Mouse (Mus musculus): Measurements from ENCODE around the gene Tctex1d1. TPM values are rescaled to one million over a fixed set of nuclear protein-coding genes. Genes with fewer than 3 reads are reported as not detected.

Gene Tctex1d1
- not detected in 2 replicates for polyA plus RNA-seq (2015; fragmentation: Nextera tagmentation; extraction: Ambion mirVana)

DNA sequence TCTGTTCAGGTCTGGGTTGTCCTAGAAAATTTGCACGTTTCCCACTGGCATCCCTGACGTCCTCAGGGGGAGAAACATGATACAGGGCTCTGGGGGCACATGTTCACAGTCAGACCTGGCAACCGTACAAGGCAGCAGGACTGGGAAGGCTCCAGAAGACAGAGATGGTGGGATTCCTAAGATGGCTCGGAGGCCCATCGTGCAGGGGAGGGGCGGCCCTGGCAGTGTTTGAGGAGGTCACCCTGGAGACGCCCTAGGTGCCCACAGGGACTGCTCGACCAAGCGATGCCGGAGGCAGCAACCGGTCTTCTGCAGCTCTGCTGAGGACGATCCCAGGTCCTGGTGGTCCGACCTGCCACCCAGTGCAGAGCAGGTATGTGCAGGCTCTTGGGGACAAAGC, at the start of gene Tctex1d1:
Gene Tctex1d1, plus strand, starts transcription at position 167 of the 400 bp plus-strand sequence.
- no peak for ATAC-seq
- H3K4me3 ChIP-seq (ENCODE audit: low read depth, low read length): peak within 1 kb of the TSS; percentile 24
- TF ChIP-seq CTCF (IDR thresholded peaks at IDR 0.05; ENCODE audit: low read depth) (no peak), EP300 (IDR thresholded peaks at IDR 0.05; ENCODE audit: low read depth) (no peak)
- no peaks in the 10 kb centered on the region for H3K27me3 ChIP-seq (ENCODE audit: insufficient read depth, low read length)
- H3K4me2 ChIP-seq (ENCODE audit: low read depth, low read length): peak within 1 kb of the TSS; percentile 57
- H3K4me1 ChIP-seq (ENCODE audit: insufficient read depth): peaks cover 5% of the 10 kb centered on the region
- no peak for DNase-seq
- no peak within 1 kb of the TSS for H3K27ac ChIP-seq (ENCODE audit: low read depth)
- H3K9me3 ChIP-seq (ENCODE audit: low read length): peaks cover 4% of the 10 kb centered on the region; the same call in 1 of the 2 replicates
- H3K9ac ChIP-seq (replicated peaks): no peak within 1 kb of the TSS
- no peaks in the 10 kb centered on the region for H3K36me3 ChIP-seq (replicated peaks; ENCODE audit: insufficient read depth, low read length)
- WGBS (ENCODE audit: insufficient replicate concordance): 3% methylated on average over 13 of the region's 13 CpGs

GRCm38 (mm10) chr4:102929491-102929890, 48.9 kb upstream of the Tctex1d1 start:
- TF ChIP-seq CTCF (IDR thresholded peaks at IDR 0.05; ENCODE audit: low read depth) (no peak), EP300 (IDR thresholded peaks at IDR 0.05; ENCODE audit: low read depth) (no peak)
- Histone ChIP-seq H3K36me3 (replicated peaks; ENCODE audit: insufficient read depth, low read length) (no peaks in the 10 kb centered on the region), H3K9ac (replicated peaks) (no peak overlapping the region), H3K4me3 (ENCODE audit: low read depth, low read length) (no peak overlapping the region), H3K27me3 (ENCODE audit: insufficient read depth, low read length) (no peaks in the 10 kb centered on the region), H3K9me3 (ENCODE audit: low read length) (no peaks in the 10 kb centered on the region), H3K4me1 (ENCODE audit: insufficient read depth) (no peaks in the 10 kb centered on the region), H3K4me2 (ENCODE audit: low read depth, low read length) (no peak overlapping the region), H3K27ac (ENCODE audit: low read depth) (no peak overlapping the region)
- 69% methylated on average over 3 of the region's 4 CpGs for WGBS (ENCODE audit: insufficient replicate concordance)
- DNase-seq (no peak), ATAC-seq (no peak)

DNA sequence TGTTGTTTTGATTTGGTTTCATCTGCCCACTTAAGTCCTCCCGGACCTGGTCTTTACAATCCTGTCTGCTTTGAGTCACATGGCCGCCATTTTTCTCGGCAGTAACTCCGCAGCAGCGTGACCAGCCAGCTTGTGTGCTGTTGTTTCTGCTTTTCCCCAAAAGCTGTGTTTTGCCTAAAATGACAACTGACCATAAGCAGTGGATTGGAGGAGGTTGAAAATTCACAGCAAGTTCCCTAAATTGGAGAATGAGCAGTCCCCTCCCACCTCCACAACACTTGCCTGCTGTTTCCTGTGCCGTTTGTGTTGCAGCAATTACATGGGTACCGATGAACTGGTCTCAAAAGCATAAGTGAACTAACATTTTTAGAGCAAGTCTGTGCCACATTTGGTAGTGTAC, 47.7 kb upstream of the Tctex1d1 start:
- no peak overlapping the region for H3K4me3 ChIP-seq (ENCODE audit: low read depth, low read length)

GRCm38 (mm10) chr4:102940266-102940665, 38.1 kb upstream of the Tctex1d1 start:
- no peak for TF ChIP-seq CTCF (IDR thresholded peaks at IDR 0.05; ENCODE audit: low read depth)
- no peak for TF ChIP-seq EP300 (IDR thresholded peaks at IDR 0.05; ENCODE audit: low read depth)
- WGBS (ENCODE audit: insufficient replicate concordance): 66% methylated on average over 3 of the region's 3 CpGs
- H3K9ac ChIP-seq (replicated peaks): no peak overlapping the region
- H3K27me3 ChIP-seq (ENCODE audit: insufficient read depth, low read length): no peaks in the 10 kb centered on the region
- no peak for ATAC-seq
- H3K36me3 ChIP-seq (replicated peaks; ENCODE audit: insufficient read depth, low read length): no peaks in the 10 kb centered on the region
- H3K4me3 ChIP-seq (ENCODE audit: low read depth, low read length): no peak overlapping the region
- DNase-seq: no peak
- no peaks in the 10 kb centered on the region for H3K9me3 ChIP-seq (ENCODE audit: low read length)
- no peaks in the 10 kb centered on the region for H3K4me1 ChIP-seq (ENCODE audit: insufficient read depth)
- H3K27ac ChIP-seq (ENCODE audit: low read depth): no peak overlapping the region
- H3K4me2 ChIP-seq (ENCODE audit: low read depth, low read length): no peak overlapping the region

More for the DNA sequence above, 47.7 kb upstream of the Tctex1d1 start:
- no peak for ATAC-seq
- H3K27ac ChIP-seq (ENCODE audit: low read depth): no peak overlapping the region
- no peaks in the 10 kb centered on the region for H3K27me3 ChIP-seq (ENCODE audit: insufficient read depth, low read length)
- no peaks in the 10 kb centered on the region for H3K9me3 ChIP-seq (ENCODE audit: low read length)
- whole genome bisulfite sequencing (ENCODE audit: insufficient replicate concordance): 35% methylated on average over 7 of the region's 7 CpGs
- no peaks in the 10 kb centered on the region for H3K36me3 ChIP-seq (replicated peaks; ENCODE audit: insufficient read depth, low read length)
- no peak for DNase-seq
- no peak for TF ChIP-seq CTCF (IDR thresholded peaks at IDR 0.05; ENCODE audit: low read depth)
- no peak for TF ChIP-seq EP300 (IDR thresholded peaks at IDR 0.05; ENCODE audit: low read depth)
- no peaks in the 10 kb centered on the region for H3K4me1 ChIP-seq (ENCODE audit: insufficient read depth)
- no peak overlapping the region for H3K9ac ChIP-seq (replicated peaks)
- H3K4me2 ChIP-seq (ENCODE audit: low read depth, low read length): 0 out of 2 replicates have a peak overlapping the region, but pooled peaks have one; percentile 6

GRCm38 (mm10) chr4:102940738-102941137, 37.7 kb upstream of the Tctex1d1 start:
- Histone ChIP-seq H3K4me2 (ENCODE audit: low read depth, low read length) (no peak overlapping the region), H3K4me3 (ENCODE audit: low read depth, low read length) (no peak overlapping the region), H3K36me3 (replicated peaks; ENCODE audit: insufficient read depth, low read length) (no peaks in the 10 kb centered on the region), H3K9ac (replicated peaks) (no peak overlapping the region), H3K27ac (ENCODE audit: low read depth) (no peak overlapping the region), H3K27me3 (ENCODE audit: insufficient read depth, low read length) (no peaks in the 10 kb centered on the region), H3K9me3 (ENCODE audit: low read length) (no peaks in the 10 kb centered on the region), H3K4me1 (ENCODE audit: insufficient read depth) (no peaks in the 10 kb centered on the region)
- TF ChIP-seq CTCF (IDR thresholded peaks at IDR 0.05; ENCODE audit: low read depth): no peak
- TF ChIP-seq EP300 (IDR thresholded peaks at IDR 0.05; ENCODE audit: low read depth): no peak
- ATAC-seq (no peak), DNase-seq (no peak)
- WGBS (ENCODE audit: insufficient replicate concordance): 71% methylated on average over 4 of the region's 4 CpGs

DNA sequence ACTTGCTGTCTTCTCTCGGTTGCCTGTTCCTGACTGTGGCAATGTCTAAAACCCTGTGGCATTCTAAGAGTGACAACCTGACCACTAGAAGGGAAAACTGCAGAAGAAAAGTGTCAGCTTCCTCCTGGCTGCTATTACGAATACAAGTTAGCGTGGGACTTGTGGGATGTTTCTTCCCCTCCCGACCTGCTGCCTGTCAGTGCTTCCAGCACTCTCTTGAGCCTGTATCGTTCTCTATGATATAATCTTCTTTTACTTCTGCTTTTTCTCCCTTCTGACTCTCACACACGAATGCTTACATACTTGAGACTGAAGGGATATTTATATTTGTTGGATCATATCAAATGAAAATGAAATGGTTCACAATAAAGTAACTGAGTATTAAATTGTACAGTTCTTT, 34.1 kb upstream of the Tctex1d1 start:
- DNase-seq: no peak
- H3K27ac ChIP-seq (ENCODE audit: low read depth): no peak overlapping the region
- WGBS (ENCODE audit: insufficient replicate concordance): 32% methylated on average over 6 of the region's 6 CpGs
- no peaks in the 10 kb centered on the region for H3K36me3 ChIP-seq (replicated peaks; ENCODE audit: insufficient read depth, low read length)
- H3K9me3 ChIP-seq (ENCODE audit: low read length): no peaks in the 10 kb centered on the region
- H3K9ac ChIP-seq (replicated peaks): no peak overlapping the region
- TF ChIP-seq EP300 (IDR thresholded peaks at IDR 0.05; ENCODE audit: low read depth) (no peak), CTCF (IDR thresholded peaks at IDR 0.05; ENCODE audit: low read depth) (no peak)
- no peaks in the 10 kb centered on the region for H3K4me1 ChIP-seq (ENCODE audit: insufficient read depth)
- ATAC-seq: no peak
- no peak overlapping the region for H3K4me3 ChIP-seq (ENCODE audit: low read depth, low read length)
- no peaks in the 10 kb centered on the region for H3K27me3 ChIP-seq (ENCODE audit: insufficient read depth, low read length)
- no peak overlapping the region for H3K4me2 ChIP-seq (ENCODE audit: low read depth, low read length)

DNA sequence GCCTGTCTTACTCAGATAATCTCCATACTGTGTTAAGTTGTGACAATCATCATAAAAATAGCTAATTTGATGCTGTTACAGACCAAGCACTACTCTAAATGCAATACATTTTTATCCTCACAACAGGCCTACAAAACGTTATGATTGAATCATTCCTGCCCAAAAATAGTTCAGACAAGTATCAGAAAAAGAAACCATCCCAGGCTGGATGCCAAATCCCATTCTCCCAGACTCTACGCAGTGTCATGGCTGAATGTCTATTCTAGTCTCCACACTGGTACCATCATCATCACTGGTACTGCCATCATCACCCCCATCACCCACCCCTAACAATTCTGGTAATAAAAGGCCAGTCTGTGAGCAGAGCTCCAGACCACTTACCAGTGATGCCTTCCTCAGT, 25.9 kb upstream of the Tctex1d1 start:
- WGBS (ENCODE audit: insufficient replicate concordance): 63% methylated on average over 2 of the region's 2 CpGs
- ATAC-seq (no peak), DNase-seq (no peak)
- TF ChIP-seq CTCF (IDR thresholded peaks at IDR 0.05; ENCODE audit: low read depth) (no peak), EP300 (IDR thresholded peaks at IDR 0.05; ENCODE audit: low read depth) (no peak)
- Histone ChIP-seq H3K27me3 (ENCODE audit: insufficient read depth, low read length) (no peaks in the 10 kb centered on the region), H3K27ac (ENCODE audit: low read depth) (no peak overlapping the region), H3K9me3 (ENCODE audit: low read length) (no peaks in the 10 kb centered on the region), H3K36me3 (replicated peaks; ENCODE audit: insufficient read depth, low read length) (no peaks in the 10 kb centered on the region), H3K4me1 (ENCODE audit: insufficient read depth) (no peaks in the 10 kb centered on the region), H3K9ac (replicated peaks) (no peak overlapping the region), H3K4me3 (ENCODE audit: low read depth, low read length) (no peak overlapping the region), H3K4me2 (ENCODE audit: low read depth, low read length) (no peak overlapping the region)
